Mouse (Mus musculus) testis, adult 2 months (tissue): ENCODE measurements around the gene Acadm.

Experiments used
- CTCF ChIP-seq: fragments of 200-500 bp; IDR thresholded peaks from 2 replicates; pipeline ENCODE4 v1.5.1; 2012; ENCODE audit warnings: low read depth, mild to moderate bottlenecking, inconsistent platforms, low read length, moderate library complexity; ENCODE audit not compliant: control insufficient read depth, insufficient read depth, insufficient replicate concordance
- POLR2A ChIP-seq: fragments of 200-500 bp; IDR thresholded peaks from 2 replicates; pipeline ENCODE4 v1.6.1; 2012; ENCODE audit warnings: low read depth, mild to moderate bottlenecking, inconsistent platforms, low read length, moderate library complexity; ENCODE audit not compliant: control insufficient read depth

DNA sequence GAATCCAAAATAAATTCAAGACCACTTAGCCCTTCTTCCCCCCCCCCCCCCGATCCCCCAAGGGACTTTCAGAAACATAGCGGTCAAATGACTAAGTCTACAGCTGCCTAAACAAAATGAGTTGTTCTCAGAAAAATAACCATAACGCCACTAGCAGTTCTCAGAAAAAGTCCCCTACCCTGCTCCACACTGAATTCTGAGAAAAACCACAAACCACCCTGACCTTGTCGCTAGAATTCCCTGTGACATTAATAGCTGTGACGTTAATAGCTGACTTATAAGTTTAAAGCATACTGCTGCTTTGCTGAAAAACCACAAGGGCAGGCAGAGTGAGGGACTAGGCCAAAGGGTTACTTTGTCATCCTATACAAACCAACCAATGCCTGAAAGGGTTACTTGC lies 13.5 kb upstream of the Acadm start:
- TF ChIP-seq CTCF (no peak), POLR2A (no peak)
